Mouse (Mus musculus): ENCODE data around the gene Selenoi. TPM values are rescaled to one million over a fixed set of nuclear protein-coding genes. Genes with fewer than 3 reads are reported as not detected.
"Not testable (repeated sequence)": the region's sequence is repeated elsewhere in the genome, so short reads cannot be mapped to it uniquely, and the experiment has no call there.

The Selenoi gene
- total and polyA plus RNA-seq, 3 experiments, result 13.9 to 17.9 (median 16.1) TPM

DNA sequence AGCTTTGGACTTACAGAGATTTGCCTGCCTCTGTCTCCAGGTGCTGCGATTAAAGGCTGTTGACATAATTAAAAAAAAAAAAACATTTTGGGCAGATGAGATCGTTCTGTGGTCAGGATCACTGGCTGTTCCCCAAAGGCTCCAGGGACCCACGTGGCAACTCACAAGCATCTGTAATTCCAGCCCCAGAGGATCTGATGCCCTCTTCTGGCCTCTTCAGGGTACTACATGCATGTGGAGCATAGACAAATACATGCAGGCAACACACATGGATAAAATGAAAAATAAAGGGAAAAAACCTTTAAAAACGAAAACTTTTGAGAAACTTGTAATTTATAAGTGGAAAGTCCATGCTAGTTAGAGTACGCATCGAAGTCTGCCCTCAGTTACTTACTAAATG lies 25.1 kb upstream of the Selenoi start:
- TF ChIP-seq EP300 (IDR thresholded peaks at IDR 0.05; ENCODE audit: insufficient read depth, low read depth, low read length) (no peak), POLR2A (IDR thresholded peaks at IDR 0.05; ENCODE audit: insufficient read depth, low read depth, low read length) (no peak), CTCF (IDR thresholded peaks at IDR 0.05) (peak; percentile 65)
- intact Hi-C loops (cut with DNase I), result no loop called here
- DNase-seq, result no peak
- no peak overlapping the region for H3K27ac ChIP-seq
- H3K9ac ChIP-seq (ENCODE audit: low read depth, low read length), result no peak overlapping the region
- peaks cover 4% of the 10 kb centered on the region; the same call in 1 of the 2 replicates for H3K4me1 ChIP-seq (ENCODE audit: control insufficient read depth, insufficient read depth, low read length)
- H3K36me3 ChIP-seq (ENCODE audit: control insufficient read depth, insufficient read depth, low read length), result peaks cover 3% of the 10 kb centered on the region
- no peak overlapping the region for H3K4me3 ChIP-seq
- no peaks in the 10 kb centered on the region for H3K79me2 ChIP-seq (replicated peaks; ENCODE audit: control insufficient read depth, insufficient read depth, low read length)
- WGBS, result 69% methylated on average over 6 of the region's 6 CpGs
- no peaks in the 10 kb centered on the region for H3K27me3 ChIP-seq (ENCODE audit: control insufficient read depth, insufficient read depth, low read length)

GRCm38 (mm10) chr5:30210758-30211157 lies 21.6 kb upstream of the Selenoi start:
- not testable (repeated sequence) for H3K4me1 ChIP-seq (ENCODE audit: control insufficient read depth, insufficient read depth, low read length); H3K79me2 ChIP-seq (replicated peaks; ENCODE audit: control insufficient read depth, insufficient read depth, low read length); DNase-seq; H3K4me3 ChIP-seq; H3K36me3 ChIP-seq (ENCODE audit: control insufficient read depth, insufficient read depth, low read length); H3K27ac ChIP-seq; H3K27me3 ChIP-seq (ENCODE audit: control insufficient read depth, insufficient read depth, low read length); H3K9ac ChIP-seq (ENCODE audit: low read depth, low read length)
- intact Hi-C loops (cut with DNase I), result loop anchor here (10.0 kb wide), 1 partner anchor 584 kb away; no protein-coding TSS in a partner anchor
- 89% methylated on average over 5 of the region's 5 CpGs for WGBS
- 0 out of 2 replicates have a peak, but pooled peaks have one; percentile 12 for TF ChIP-seq CTCF (IDR thresholded peaks at IDR 0.05)

DNA sequence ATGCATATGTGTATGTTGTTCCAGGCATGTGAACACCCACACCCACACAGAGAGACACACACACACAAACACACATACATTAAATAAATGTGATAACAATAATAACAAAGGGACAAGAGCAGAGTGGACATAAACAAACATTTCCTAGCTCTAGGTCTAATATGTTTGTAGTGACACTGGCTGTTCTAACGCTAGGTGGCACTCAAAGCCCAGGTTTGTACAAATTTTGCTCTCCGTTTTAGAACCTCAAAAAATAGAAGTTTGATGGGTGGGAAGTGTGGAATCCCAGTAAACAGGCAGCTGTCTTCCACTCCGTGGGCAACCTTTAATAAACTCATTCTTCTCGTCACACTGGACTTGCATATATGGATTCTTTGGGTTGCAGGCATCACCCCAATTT lies 17.5 kb upstream of the Selenoi start:
- Histone ChIP-seq H3K27me3 (ENCODE audit: control insufficient read depth, insufficient read depth, low read length) (no peaks in the 10 kb centered on the region), H3K36me3 (ENCODE audit: control insufficient read depth, insufficient read depth, low read length) (no peaks in the 10 kb centered on the region), H3K27ac (no peak overlapping the region), H3K79me2 (replicated peaks; ENCODE audit: control insufficient read depth, insufficient read depth, low read length) (no peaks in the 10 kb centered on the region), H3K4me1 (ENCODE audit: control insufficient read depth, insufficient read depth, low read length) (peaks cover 4% of the 10 kb centered on the region; the same call in 1 of the 2 replicates), H3K4me3 (no peak overlapping the region), H3K9ac (ENCODE audit: low read depth, low read length) (no peak overlapping the region)
- intact Hi-C loops (cut with DNase I), result loop anchor here (5.0 to 10.0 kb wide), 2 partner anchors 267 to 580 kb away; no protein-coding TSS in a partner anchor
- 10% methylated on average over 4 of the region's 4 CpGs for WGBS
- DNase-seq, result peak; percentile 28 to 56
- TF ChIP-seq CTCF (IDR thresholded peaks at IDR 0.05) (peak; percentile 91), EP300 (IDR thresholded peaks at IDR 0.05; ENCODE audit: insufficient read depth, low read depth, low read length) (no peak), POLR2A (IDR thresholded peaks at IDR 0.05; ENCODE audit: insufficient read depth, low read depth, low read length) (no peak)

DNA sequence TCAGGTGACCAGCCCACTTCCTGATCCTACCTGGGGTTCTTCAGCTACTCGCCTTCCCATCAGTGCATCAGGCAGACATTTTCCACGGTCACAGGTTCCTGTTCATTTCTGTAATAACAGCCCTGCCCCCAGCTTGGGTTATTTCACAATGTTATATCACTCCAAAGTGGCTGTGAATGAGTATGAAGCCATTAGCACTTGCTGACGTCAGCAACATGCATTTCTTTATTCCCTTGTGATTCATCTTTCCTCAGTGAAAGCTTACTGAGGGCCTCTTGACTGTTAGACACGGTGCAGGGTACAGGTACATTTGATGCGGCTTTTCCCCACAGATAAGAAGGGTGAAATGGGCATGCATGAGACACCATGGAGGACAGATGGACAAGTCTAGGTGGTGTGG lies 16.4 kb upstream of the Selenoi start:
- H3K4me1 ChIP-seq (ENCODE audit: control insufficient read depth, insufficient read depth, low read length), result no peaks in the 10 kb centered on the region
- H3K27ac ChIP-seq, result no peak overlapping the region
- H3K4me3 ChIP-seq, result no peak overlapping the region
- H3K27me3 ChIP-seq (ENCODE audit: control insufficient read depth, insufficient read depth, low read length), result no peaks in the 10 kb centered on the region
- no peaks in the 10 kb centered on the region for H3K79me2 ChIP-seq (replicated peaks; ENCODE audit: control insufficient read depth, insufficient read depth, low read length)
- 68% methylated on average over 5 of the region's 5 CpGs for WGBS
- no peaks in the 10 kb centered on the region for H3K36me3 ChIP-seq (ENCODE audit: control insufficient read depth, insufficient read depth, low read length)
- TF ChIP-seq CTCF (IDR thresholded peaks at IDR 0.05) (no peak), EP300 (IDR thresholded peaks at IDR 0.05; ENCODE audit: insufficient read depth, low read depth, low read length) (no peak), POLR2A (IDR thresholded peaks at IDR 0.05; ENCODE audit: insufficient read depth, low read depth, low read length) (no peak)
- H3K9ac ChIP-seq (ENCODE audit: low read depth, low read length), result no peak overlapping the region
- no peak for DNase-seq
- intact Hi-C loops (cut with DNase I), result loop anchor here (5.0 to 10.0 kb wide), 2 partner anchors 266 to 579 kb away; no protein-coding TSS in a partner anchor

- DNase-seq, result no peak
- no peak for TF ChIP-seq CTCF (IDR thresholded peaks at IDR 0.05)
- TF ChIP-seq EP300 (IDR thresholded peaks at IDR 0.05; ENCODE audit: insufficient read depth, low read depth, low read length), result no peak
- TF ChIP-seq POLR2A (IDR thresholded peaks at IDR 0.05; ENCODE audit: insufficient read depth, low read depth, low read length), result no peak
- WGBS, result 77% methylated on average over 2 of the region's 2 CpGs
- no peak overlapping the region for H3K9ac ChIP-seq (ENCODE audit: low read depth, low read length)
- no peaks in the 10 kb centered on the region for H3K4me1 ChIP-seq (ENCODE audit: control insufficient read depth, insufficient read depth, low read length)
- no peak overlapping the region for H3K27ac ChIP-seq
- no peaks in the 10 kb centered on the region for H3K79me2 ChIP-seq (replicated peaks; ENCODE audit: control insufficient read depth, insufficient read depth, low read length)
- H3K27me3 ChIP-seq (ENCODE audit: control insufficient read depth, insufficient read depth, low read length), result no peaks in the 10 kb centered on the region
- intact Hi-C loops (cut with DNase I), result loop anchor here (5.0 to 10.0 kb wide), 2 partner anchors 263 to 575 kb away; no protein-coding TSS in a partner anchor
- H3K4me3 ChIP-seq, result no peak overlapping the region
- no peaks in the 10 kb centered on the region for H3K36me3 ChIP-seq (ENCODE audit: control insufficient read depth, insufficient read depth, low read length)
Observed at GRCm38 (mm10) chr5:30219715-30220114, 12.7 kb upstream of the Selenoi start.

DNA sequence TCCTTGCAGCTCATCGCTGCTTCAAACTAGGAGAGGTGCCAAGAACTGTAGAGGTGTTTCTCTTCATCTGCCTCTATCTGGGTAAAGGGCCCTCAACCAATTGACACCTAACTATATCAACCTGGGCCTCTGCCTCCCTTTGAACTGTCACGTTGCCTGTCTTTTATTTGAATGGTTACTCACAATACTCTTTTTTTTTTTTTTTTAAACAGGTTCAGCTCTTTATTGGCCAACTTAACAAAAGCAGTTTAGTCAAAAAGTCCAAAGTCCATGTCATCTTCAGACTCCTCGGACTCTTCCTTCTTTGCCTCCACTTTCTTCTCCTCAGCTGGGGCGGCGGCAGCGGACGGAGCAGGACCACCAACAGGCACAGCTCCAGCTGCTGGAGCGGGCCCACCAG lies 11.7 kb upstream of the Selenoi start:
- Histone ChIP-seq H3K36me3 (ENCODE audit: control insufficient read depth, insufficient read depth, low read length) (no peaks in the 10 kb centered on the region), H3K4me3 (no peak overlapping the region), H3K9ac (ENCODE audit: low read depth, low read length) (no peak overlapping the region), H3K79me2 (replicated peaks; ENCODE audit: control insufficient read depth, insufficient read depth, low read length) (no peaks in the 10 kb centered on the region), H3K4me1 (ENCODE audit: control insufficient read depth, insufficient read depth, low read length) (no peaks in the 10 kb centered on the region), H3K27ac (no peak overlapping the region), H3K27me3 (ENCODE audit: control insufficient read depth, insufficient read depth, low read length) (no peaks in the 10 kb centered on the region)
- WGBS, result 87% methylated on average over 8 of the region's 8 CpGs
- no peak for DNase-seq
- intact Hi-C loops (cut with DNase I), result no loop called here
- no peak for TF ChIP-seq POLR2A (IDR thresholded peaks at IDR 0.05; ENCODE audit: insufficient read depth, low read depth, low read length)
- TF ChIP-seq CTCF (IDR thresholded peaks at IDR 0.05), result no peak
- no peak for TF ChIP-seq EP300 (IDR thresholded peaks at IDR 0.05; ENCODE audit: insufficient read depth, low read depth, low read length)

Measured in heart, adult 2 months (tissue).